Mouse (Mus musculus) heart, embryonic 12.5 days (tissue): ENCODE data around the gene Nol3. TPM values are rescaled to one million over a fixed set of nuclear protein-coding genes. Genes with fewer than 3 reads are reported as not detected.

ENCODE experiments used
- ATAC-seq: fragments of 200-750 bp; cut with Nextera tagmentation; 2 replicates; pipeline ENCODE4 v1.8.0; 2017; ENCODE audit warnings: moderate TSS enrichment, moderate library complexity; ENCODE audit not compliant: insufficient number of reproducible peaks, low FRiP score
- H3K27ac ChIP-seq: fragments of 300-500 bp; sonication (generic); 2 replicates; pipeline ENCODE4 v1.5.1; 2016; ENCODE audit warnings: mild to moderate bottlenecking, moderate library complexity; ENCODE audit not compliant: poor library complexity, severe bottlenecking
- H3K27me3 ChIP-seq: fragments of 300-500 bp; sonication (generic); replicated peaks from 2 replicates; pipeline ENCODE4 v1.6.1; 2016; ENCODE audit warnings: mild to moderate bottlenecking, moderate library complexity
- H3K36me3 ChIP-seq: fragments of 300-500 bp; sonication (generic); 2 replicates; pipeline ENCODE4 v1.6.1; 2016; ENCODE audit warnings: mild to moderate bottlenecking, moderate library complexity
- H3K4me1 ChIP-seq: fragments of 300-500 bp; sonication (generic); replicated peaks from 2 replicates; pipeline ENCODE4 v1.6.1; 2016; ENCODE audit warnings: mild to moderate bottlenecking
- H3K4me2 ChIP-seq: fragments of 300-500 bp; sonication (generic); 2 replicates; pipeline ENCODE4 v1.6.1; 2016; ENCODE audit warnings: mild to moderate bottlenecking, moderate library complexity
- H3K4me3 ChIP-seq: fragments of 300-500 bp; sonication (generic); 2 replicates; pipeline ENCODE4 v1.5.1; 2016; ENCODE audit warnings: mild to moderate bottlenecking
- H3K9ac ChIP-seq: fragments of 300-500 bp; sonication (generic); 2 replicates; pipeline ENCODE4 v1.6.1; 2016; ENCODE audit warnings: mild to moderate bottlenecking, moderate library complexity
- H3K9me3 ChIP-seq: fragments of 300-500 bp; sonication (generic); replicated peaks from 2 replicates; pipeline ENCODE4 v1.6.1; 2016; ENCODE audit warnings: mild to moderate bottlenecking, moderate library complexity
- WGBS: fragments of 180-500 bp; shearing (Covaris S2); methylation state at CpG from one replicate; pipeline ENCODE4 v1.1.7; 2016; 5-methylcytosine and 5-hydroxymethylcytosine counted together
- polyA plus RNA-seq: library from polyadenylated mRNA; unstranded; fragments of >200 nt; fragmentation: Nextera tagmentation; extraction: Ambion mirVana; gene quantifications from 2 replicates; pipeline ENCODE4 v1.2.1, GENCODE M21; 2016

Gene Nol3
- polyA plus RNA-seq, 1 experiment from 2014 or later: 2.1 TPM

GRCm38 (mm10) chr8:105254152-105254965 is 21.6 kb upstream of the Nol3 start:
- Histone ChIP-seq H3K9ac (peak overlapping the region; percentile 81), H3K4me3 (peak overlapping the region; percentile 69), H3K9me3 (no peaks in the 10 kb centered on the region), H3K36me3 (peaks cover 34% of the 10 kb centered on the region), H3K4me2 (peak overlapping the region; percentile 99), H3K27ac (peak overlapping the region; percentile 48), H3K4me1 (peaks cover 35% of the 10 kb centered on the region), H3K27me3 (peaks cover 36% of the 10 kb centered on the region)
- WGBS: under 1% methylated on average over 73 of the region's 74 CpGs
- peak; percentile 84 for ATAC-seq

- H3K9me3 ChIP-seq: no peaks in the 10 kb centered on the region
- H3K4me2 ChIP-seq: peak within 1 kb of the TSS; percentile 99
- peak within 1 kb of the TSS; percentile 69 for H3K4me3 ChIP-seq
- peaks cover 41% of the 10 kb centered on the region for H3K4me1 ChIP-seq
- ATAC-seq: peak; percentile 73
- H3K27me3 ChIP-seq: peaks cover 42% of the 10 kb centered on the region
- H3K36me3 ChIP-seq: peaks cover 29% of the 10 kb centered on the region
- H3K27ac ChIP-seq: peak within 1 kb of the TSS; percentile 48
- WGBS: 3% methylated on average over 14 of the region's 14 CpGs
- peak within 1 kb of the TSS; percentile 81 for H3K9ac ChIP-seq
Observed at GRCm38 (mm10) chr8:105254966-105255350, 21.0 kb upstream of the Nol3 start, which contains the start of gene B3gnt9. Gene B3gnt9 (minus strand): TSS chr8:105255153.

- H3K9ac ChIP-seq: no peak overlapping the region
- no peak for ATAC-seq
- H3K4me3 ChIP-seq: no peak overlapping the region
- peaks cover 64% of the 10 kb centered on the region for H3K27me3 ChIP-seq
- 0 out of 2 replicates have a peak, but pooled peaks cover 4% of the 10 kb centered on the region for H3K9me3 ChIP-seq
- whole genome bisulfite sequencing: 62% methylated on average over 7 of the region's 7 CpGs
- H3K27ac ChIP-seq: no peak overlapping the region
- peaks cover 4% of the 10 kb centered on the region; the same call in 1 of the 2 replicates for H3K36me3 ChIP-seq
- H3K4me2 ChIP-seq: no peak overlapping the region
- H3K4me1 ChIP-seq: peaks cover 45% of the 10 kb centered on the region
Observed at GRCm38 (mm10) chr8:105257318-105258114, 18.4 kb upstream of the Nol3 start.

GRCm38 (mm10) chr8:105258911-105259720 is 16.8 kb upstream of the Nol3 start:
- H3K36me3 ChIP-seq: no peaks in the 10 kb centered on the region
- H3K9ac ChIP-seq: peak overlapping the region; percentile 19; the same call in 1 of the 2 replicates
- H3K4me3 ChIP-seq: peak overlapping the region; percentile 45
- 4% methylated on average over 55 of the region's 55 CpGs for WGBS
- ATAC-seq: no peak
- H3K27ac ChIP-seq: no peak overlapping the region
- H3K4me1 ChIP-seq: peaks cover 31% of the 10 kb centered on the region
- peaks cover 72% of the 10 kb centered on the region for H3K27me3 ChIP-seq
- peak overlapping the region; percentile 86 for H3K4me2 ChIP-seq
- H3K9me3 ChIP-seq: 0 out of 2 replicates have a peak, but pooled peaks cover 4% of the 10 kb centered on the region

- Histone ChIP-seq H3K27me3 (peaks cover 72% of the 10 kb centered on the region), H3K9ac (peak overlapping the region; percentile 19; the same call in 1 of the 2 replicates), H3K36me3 (no peaks in the 10 kb centered on the region), H3K4me3 (peak overlapping the region; percentile 45), H3K4me2 (peak overlapping the region; percentile 86), H3K27ac (no peak overlapping the region), H3K9me3 (0 out of 2 replicates have a peak, but pooled peaks cover 4% of the 10 kb centered on the region), H3K4me1 (peaks cover 30% of the 10 kb centered on the region)
- 4% methylated on average over 30 of the region's 30 CpGs for WGBS
- no peak for ATAC-seq
Observed at GRCm38 (mm10) chr8:105259721-105260320, 16.1 kb upstream of the Nol3 start.

GRCm38 (mm10) chr8:105260371-105261099 is 15.4 kb upstream of the Nol3 start:
- H3K27me3 ChIP-seq: peaks cover 71% of the 10 kb centered on the region

GRCm38 (mm10) chr8:105261326-105261980 is 14.5 kb upstream of the Nol3 start:
- Histone ChIP-seq H3K36me3 (no peaks in the 10 kb centered on the region), H3K4me3 (no peak overlapping the region), H3K4me2 (no peak overlapping the region), H3K9ac (no peak overlapping the region), H3K27ac (no peak overlapping the region), H3K4me1 (peaks cover 25% of the 10 kb centered on the region), H3K27me3 (peaks cover 71% of the 10 kb centered on the region), H3K9me3 (peaks cover 8% of the 10 kb centered on the region; the same call in 1 of the 2 replicates)
- WGBS: 75% methylated on average over 12 of the region's 12 CpGs
- no peak for ATAC-seq

More at GRCm38 (mm10) chr8:105260371-105261099, 15.4 kb upstream of the Nol3 start:
- no peak for ATAC-seq
- Histone ChIP-seq H3K4me1 (peaks cover 26% of the 10 kb centered on the region), H3K9ac (no peak overlapping the region), H3K36me3 (no peaks in the 10 kb centered on the region), H3K4me2 (peak overlapping the region; percentile 86; the same call in 1 of the 2 replicates), H3K4me3 (no peak overlapping the region), H3K9me3 (0 out of 2 replicates have a peak, but pooled peaks cover 4% of the 10 kb centered on the region), H3K27ac (no peak overlapping the region)
- WGBS: 62% methylated on average over 7 of the region's 7 CpGs

GRCm38 (mm10) chr8:105263244-105263912 is 12.6 kb upstream of the Nol3 start:
- peak overlapping the region; percentile 87 for H3K4me3 ChIP-seq
- H3K27ac ChIP-seq: no peak overlapping the region
- ATAC-seq: no peak
- no peak overlapping the region for H3K9ac ChIP-seq
- H3K27me3 ChIP-seq: peaks cover 76% of the 10 kb centered on the region
- H3K36me3 ChIP-seq: no peaks in the 10 kb centered on the region
- peak overlapping the region; percentile 97 for H3K4me2 ChIP-seq
- H3K4me1 ChIP-seq: peaks cover 30% of the 10 kb centered on the region
- 36% methylated on average over 16 of the region's 16 CpGs for WGBS
- peaks cover 8% of the 10 kb centered on the region; the same call in 1 of the 2 replicates for H3K9me3 ChIP-seq
